Mouse (Mus musculus) hindbrain, embryonic 12.5 days (tissue): Measurements from ENCODE around the gene Car6. TPM values are rescaled to one million over a fixed set of nuclear protein-coding genes. Genes with fewer than 3 reads are reported as not detected.

ENCODE experiments used
- ATAC-seq: fragments of 200-750 bp; cut with Nextera tagmentation; 2 replicates; pipeline ENCODE4 v1.8.0; 2017; ENCODE audit warnings: moderate TSS enrichment; ENCODE audit not compliant: low FRiP score
- H3K27ac ChIP-seq: fragments of 300-500 bp; sonication (generic); 2 replicates; pipeline ENCODE4 v1.5.1; 2016; ENCODE audit warnings: mild to moderate bottlenecking
- H3K27me3 ChIP-seq: fragments of 300-500 bp; sonication (generic); 2 replicates; pipeline ENCODE4 v1.6.1; 2016; ENCODE audit warnings: mild to moderate bottlenecking
- H3K36me3 ChIP-seq: fragments of 300-500 bp; sonication (generic); 2 replicates; pipeline ENCODE4 v1.6.1; 2016; ENCODE audit warnings: mild to moderate bottlenecking
- H3K4me1 ChIP-seq: fragments of 300-500 bp; sonication (generic); 2 replicates; pipeline ENCODE4 v1.6.1; 2016
- H3K4me2 ChIP-seq: fragments of 300-500 bp; sonication (generic); replicated peaks from 2 replicates; pipeline ENCODE4 v1.6.1; 2016; ENCODE audit warnings: mild to moderate bottlenecking
- H3K4me3 ChIP-seq: fragments of 300-500 bp; sonication (generic); 2 replicates; pipeline ENCODE4 v1.5.1; 2016; ENCODE audit warnings: mild to moderate bottlenecking
- H3K9ac ChIP-seq: fragments of 300-500 bp; sonication (generic); 2 replicates; pipeline ENCODE4 v1.6.1; 2016; ENCODE audit warnings: mild to moderate bottlenecking, moderate library complexity
- H3K9me3 ChIP-seq: fragments of 300-500 bp; sonication (generic); replicated peaks from 2 replicates; pipeline ENCODE4 v1.6.1; 2016; ENCODE audit warnings: mild to moderate bottlenecking
- WGBS: fragments of 180-500 bp; shearing (Covaris S2); methylation state at CpG from one replicate; pipeline ENCODE4 v1.1.7; 2016; 5-methylcytosine and 5-hydroxymethylcytosine counted together
- polyA plus RNA-seq: library from polyadenylated mRNA; unstranded; fragments of >200 nt; fragmentation: Nextera tagmentation; extraction: Ambion mirVana; gene quantifications from 2 replicates; pipeline ENCODE4 v1.2.1, GENCODE M21; 2016

Gene Car6
- polyA plus RNA-seq, 1 experiment from 2014 or later, result 0.41 TPM

DNA sequence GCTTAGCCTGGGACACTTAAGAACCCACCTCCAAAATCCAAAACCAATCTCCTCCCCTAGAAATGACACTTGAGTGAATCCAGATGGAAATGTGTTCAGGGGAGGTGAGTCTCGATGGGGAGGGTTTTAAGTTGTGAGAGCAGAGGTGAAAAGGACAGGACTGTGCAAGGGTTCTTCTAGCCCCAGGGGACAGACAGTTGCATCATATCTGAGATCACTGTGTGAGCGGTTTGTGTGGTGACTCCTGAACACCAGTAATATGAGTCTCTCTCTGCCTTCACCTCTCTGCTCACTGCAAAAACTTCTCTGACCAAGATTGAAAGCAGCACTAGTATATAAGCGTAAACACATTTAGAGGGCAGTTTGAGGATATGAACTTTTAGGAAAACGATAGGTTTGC lies 54.8 kb downstream of the Car6 start:
- Histone ChIP-seq H3K27ac (no peak overlapping the region), H3K9ac (no peak overlapping the region), H3K36me3 (no peaks in the 10 kb centered on the region), H3K4me3 (no peak overlapping the region), H3K4me1 (no peaks in the 10 kb centered on the region), H3K9me3 (peaks cover 12% of the 10 kb centered on the region; the same call in 1 of the 2 replicates), H3K27me3 (no peaks in the 10 kb centered on the region), H3K4me2 (no peak overlapping the region)
- 80% methylated on average over 4 of the region's 4 CpGs for WGBS
- no peak for ATAC-seq

DNA sequence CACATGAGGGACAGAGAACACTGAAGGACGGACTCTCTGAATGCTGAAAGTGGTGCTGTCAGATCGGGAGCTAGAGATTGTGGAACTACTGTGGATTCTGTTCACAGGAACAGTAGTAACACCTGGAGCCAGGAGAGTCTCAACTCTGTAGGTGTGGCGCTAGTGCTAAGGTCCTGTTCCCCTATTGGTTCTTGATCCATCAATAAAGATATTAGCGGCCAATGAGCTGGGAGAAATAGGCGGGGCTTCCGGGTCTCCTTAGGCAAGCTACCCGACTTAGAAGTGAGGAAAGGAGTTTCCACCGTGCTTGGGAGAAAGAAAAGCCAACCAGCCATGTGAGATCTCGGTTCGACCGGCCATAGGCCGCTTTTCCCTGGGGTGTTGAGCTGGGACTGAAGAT lies 56.9 kb downstream of the Car6 start:
- Histone ChIP-seq H3K27me3 (no peaks in the 10 kb centered on the region), H3K4me3 (no peak overlapping the region), H3K9me3 (peaks cover 12% of the 10 kb centered on the region; the same call in 1 of the 2 replicates), H3K4me2 (no peak overlapping the region), H3K4me1 (no peaks in the 10 kb centered on the region), H3K36me3 (no peaks in the 10 kb centered on the region), H3K27ac (no peak overlapping the region), H3K9ac (no peak overlapping the region)
- WGBS, result 25% methylated on average over 12 of the region's 12 CpGs
- ATAC-seq, result no peak

DNA sequence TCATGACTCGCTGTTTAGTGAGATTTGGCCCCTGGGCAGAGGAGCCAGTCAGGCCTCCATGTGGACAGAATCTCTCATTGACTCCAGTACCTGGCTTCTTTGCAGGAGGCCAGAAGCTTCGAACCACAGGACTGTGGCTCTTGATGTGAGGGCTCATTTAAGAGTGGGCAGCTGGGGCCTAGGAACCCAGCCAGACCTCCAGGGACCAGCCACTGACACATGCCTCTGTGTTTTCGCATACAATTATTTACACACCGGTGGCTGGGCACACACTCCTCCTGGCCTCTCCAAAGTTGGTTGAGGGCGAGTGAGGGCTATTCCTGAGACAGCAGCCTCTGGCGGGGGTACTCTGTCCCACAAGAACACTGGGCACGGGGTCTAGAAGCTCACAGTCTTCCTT lies 60.8 kb downstream of the Car6 start:
- no peaks in the 10 kb centered on the region for H3K36me3 ChIP-seq
- no peak for ATAC-seq
- WGBS, result 74% methylated on average over 7 of the region's 7 CpGs
- H3K4me2 ChIP-seq, result no peak overlapping the region
- no peaks in the 10 kb centered on the region for H3K27me3 ChIP-seq
- no peak overlapping the region for H3K9ac ChIP-seq
- H3K4me1 ChIP-seq, result peaks cover 9% of the 10 kb centered on the region
- no peaks in the 10 kb centered on the region for H3K9me3 ChIP-seq
- H3K27ac ChIP-seq, result no peak overlapping the region
- no peak overlapping the region for H3K4me3 ChIP-seq

GRCm38 (mm10) chr4:150139090-150139489 lies 62.0 kb downstream of the Car6 start:
- Histone ChIP-seq H3K27me3 (no peaks in the 10 kb centered on the region; the same call in 1 of the 2 replicates), H3K36me3 (no peaks in the 10 kb centered on the region), H3K9me3 (no peaks in the 10 kb centered on the region), H3K4me2 (no peak overlapping the region), H3K9ac (no peak overlapping the region), H3K4me1 (peaks cover 9% of the 10 kb centered on the region), H3K4me3 (no peak overlapping the region), H3K27ac (no peak overlapping the region)
- no peak for ATAC-seq
- 67% methylated on average over 13 of the region's 13 CpGs for WGBS

- Histone ChIP-seq H3K4me2 (peak overlapping the region; percentile 48), H3K27ac (no peak overlapping the region), H3K9ac (peak overlapping the region; percentile 35; the same call in 1 of the 2 replicates), H3K9me3 (no peaks in the 10 kb centered on the region), H3K4me3 (peak overlapping the region; percentile 18; the same call in 1 of the 2 replicates), H3K4me1 (peaks cover 12% of the 10 kb centered on the region), H3K27me3 (no peaks in the 10 kb centered on the region; the same call in 1 of the 2 replicates), H3K36me3 (no peaks in the 10 kb centered on the region)
- ATAC-seq, result peak; percentile 86
- 25% methylated on average over 9 of the region's 9 CpGs for WGBS
These were observed 63.0 kb downstream of the Car6 start for GRCm38 (mm10) chr4:150138084-150138543.

DNA sequence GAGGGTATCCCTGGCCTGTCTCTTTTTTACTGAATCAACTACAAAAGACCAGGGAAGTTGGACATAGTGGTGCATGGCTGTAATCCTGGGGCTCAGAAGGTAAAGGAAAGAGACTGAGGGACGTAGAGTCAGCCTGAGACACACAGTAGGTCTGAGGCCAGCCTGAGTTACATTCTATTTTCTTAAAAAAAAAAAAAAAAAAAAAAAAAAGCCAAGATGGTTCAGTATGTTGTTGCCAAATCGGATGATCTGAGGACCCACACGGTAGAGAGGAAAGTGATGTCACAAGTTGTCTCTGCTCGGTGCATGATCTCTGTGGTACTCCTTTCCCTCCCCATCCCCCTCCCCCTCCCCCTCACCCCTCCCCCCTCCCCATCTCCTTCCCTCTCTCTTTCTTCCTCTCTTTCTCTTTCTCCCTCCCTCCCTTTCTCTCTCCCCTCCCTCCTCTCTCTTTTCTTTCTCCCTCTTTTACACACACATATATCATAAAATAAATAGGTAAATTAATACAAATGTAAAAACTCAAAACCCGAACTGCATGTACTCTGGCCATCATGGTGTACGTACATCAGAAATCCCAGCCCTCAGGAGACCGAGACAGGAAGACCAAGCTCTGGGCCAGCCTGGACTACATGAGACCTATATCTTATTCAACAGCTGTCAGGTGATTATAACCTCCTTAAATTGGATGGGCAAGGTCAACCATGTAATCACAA lies 63.6 kb downstream of the Car6 start:
- H3K9ac ChIP-seq, result no peak overlapping the region
- peak overlapping the region; percentile 48 for H3K4me2 ChIP-seq
- H3K27me3 ChIP-seq, result no peaks in the 10 kb centered on the region; the same call in 1 of the 2 replicates
- no peak overlapping the region for H3K27ac ChIP-seq
- H3K4me3 ChIP-seq, result no peak overlapping the region
- H3K9me3 ChIP-seq, result no peaks in the 10 kb centered on the region
- no peaks in the 10 kb centered on the region for H3K36me3 ChIP-seq
- peaks cover 18% of the 10 kb centered on the region for H3K4me1 ChIP-seq
- ATAC-seq, result 0 out of 2 replicates have a peak, but pooled peaks have one; percentile 5
- WGBS, result 79% methylated on average over 6 of the region's 7 CpGs

Other genes starting within 250 kb of the Car6 start
- gene Spsb1, start 246.3 kb downstream of the Car6 start, polyA plus RNA-seq, result 15.5 and 17.8 TPM in 2 replicates
- gene H6pd, start 192.3 kb downstream of the Car6 start, polyA plus RNA-seq, result 5.4 and 5.8 TPM in 2 replicates
- gene Gpr157, start 114.0 kb downstream of the Car6 start, polyA plus RNA-seq, result 0.68 TPM in 2 replicates
- gene Slc2a5, start 82.0 kb downstream of the Car6 start, polyA plus RNA-seq, result 1.7 and 2.1 TPM in 2 replicates
- not detected in 2 replicates for gene Slc2a7, start 52.4 kb downstream of the Car6 start, polyA plus RNA-seq
- gene Eno1, start 35.4 kb upstream of the Car6 start, polyA plus RNA-seq, result 1,309 and 1,398 TPM in 2 replicates
- gene Rere, start 80.3 kb upstream of the Car6 start, polyA plus RNA-seq, result 60.5 and 66.1 TPM in 2 replicates